31 mouse cellular contexts compared by ENCODE assay signal in the genomic region with DNA sequence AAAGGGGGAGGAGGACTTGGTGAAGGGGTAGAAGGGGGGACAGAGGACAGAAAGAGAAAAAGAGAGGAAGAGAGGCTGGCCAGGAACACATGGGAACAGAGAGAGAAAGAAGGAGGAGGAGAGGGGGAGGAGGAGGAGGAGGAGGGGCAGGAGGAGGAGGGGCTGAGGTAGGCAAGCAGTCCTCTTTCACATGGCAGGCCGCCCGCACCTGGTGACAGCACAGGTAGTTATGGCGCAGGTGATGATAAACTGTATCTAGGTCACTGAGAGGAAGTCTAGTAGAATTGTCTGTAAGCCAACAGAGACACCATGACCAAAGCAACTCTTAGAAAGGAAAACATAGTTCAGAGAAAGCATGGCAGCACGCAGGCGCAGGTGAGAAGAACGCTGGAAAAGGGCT. TPM values are rescaled to one million over a fixed set of nuclear protein-coding genes. Genes with fewer than 3 reads are reported as not detected.
DNase-seq lines count a peak whose midpoint lies in the region; ATAC-seq and TF ChIP-seq lines count a peak whose summit lies in the region.
"Had no signal": no experiment of that assay in that cellular context is flagged by ENCODE, and none has a peak within 500 bp of the region (broad histone marks: within the 10 kb centered on the region; RNA-seq: fewer than 3 reads in every experiment).

No protein-coding gene starts in this region.

- H3K9ac ChIP-seq in liver, embryonic 12.5 days, result no peak overlapping the region
- no peak overlapping the region for H3K9ac ChIP-seq in liver, embryonic 11.5 days (ENCODE audit: low read depth, low read length)
- H3K9ac ChIP-seq: embryonic facial prominence, embryonic 12.5 days; heart, embryonic 15.5 days; hindbrain, embryonic 12.5 days; intestine, embryonic 15.5 days; limb, embryonic 12.5 days; midbrain, embryonic 15.5 days had no signal

- 46% methylated on average over 6 of the region's 6 CpGs for WGBS in cerebellum, adult 2 months
- WGBS in liver, embryonic 12.5 days (ENCODE audit: insufficient replicate concordance), result 88% methylated on average over 6 of the region's 6 CpGs
- WGBS in liver, embryonic 11.5 days, result 94% methylated on average over 6 of the region's 6 CpGs

- TF ChIP-seq POLR2A in cerebellum, adult 2 months (IDR thresholded peaks at IDR 0.05; ENCODE audit: borderline replicate concordance, insufficient read depth, low read length), result no peak
- TF ChIP-seq POLR2A in myocyte (IDR thresholded peaks at IDR 0.05; ENCODE audit: insufficient read length, low read depth), result no peak

- H3K4me2 ChIP-seq in liver, embryonic 12.5 days, result no peak overlapping the region
- H3K4me2 ChIP-seq in liver, embryonic 11.5 days, result no peak overlapping the region
- H3K4me2 ChIP-seq in myocyte (ENCODE audit: low read depth), result peak overlapping the region; percentile 15
- H3K4me2 ChIP-seq: embryonic facial prominence, embryonic 12.5 days; heart, embryonic 15.5 days; hindbrain, embryonic 12.5 days; intestine, embryonic 15.5 days; limb, embryonic 12.5 days; midbrain, embryonic 15.5 days had no signal

- H3K4me3 ChIP-seq in cerebellum, adult 2 months (replicated peaks; ENCODE audit: insufficient read depth, low read depth, low read length), result no peak overlapping the region
- no peak overlapping the region for H3K4me3 ChIP-seq in liver, embryonic 12.5 days
- H3K4me3 ChIP-seq in liver, embryonic 11.5 days (ENCODE audit: low read depth, low read length), result no peak overlapping the region
- H3K4me3 ChIP-seq in myocyte, result no peak overlapping the region
- H3K4me3 ChIP-seq: embryonic facial prominence, embryonic 12.5 days; heart, embryonic 15.5 days; hindbrain, embryonic 12.5 days; intestine, embryonic 15.5 days; limb, embryonic 12.5 days; midbrain, embryonic 15.5 days had no signal

- no peaks in the 10 kb centered on the region for H3K9me3 ChIP-seq in liver, embryonic 12.5 days (replicated peaks)
- H3K9me3 ChIP-seq in liver, embryonic 11.5 days (ENCODE audit: control insufficient read depth, low read length), result no peaks in the 10 kb centered on the region
- H3K9me3 ChIP-seq: embryonic facial prominence, embryonic 12.5 days; heart, embryonic 15.5 days; hindbrain, embryonic 12.5 days; intestine, embryonic 15.5 days; limb, embryonic 12.5 days; midbrain, embryonic 15.5 days had no signal

- DNase-seq in cerebellum, adult 2 months, result peak in 1 of 2 experiments; percentile 57
- no peak for DNase-seq in cerebellum, adult 9-10 months
- DNase-seq in liver, embryonic 11.5 days (ENCODE audit: low spot score), result no peak
- DNase-seq in cerebellum, postnatal 14 days, result peak; percentile 52 to 59
- no peak for DNase-seq in spleen, postnatal 14 days (ENCODE audit: low spot score in 2 of 2)
- DNase-seq: adrenal gland, adult 8-10 months; embryo, embryonic 11 days; gastrocnemius, postnatal 14 days; kidney, adult 8-10 months; lung, adult 18-20 months; right cerebral cortex, adult 18-20 months; right cerebral cortex, postnatal 4 days; thymus, adult 2 months; thymus, postnatal 36 days had no signal

- H3K27ac ChIP-seq in cerebellum, adult 2 months (ENCODE audit: insufficient read depth, low read length), result peak overlapping the region; percentile 40; the same call in 1 of the 2 replicates
- peak overlapping the region; percentile 68; the same call in 1 of the 2 replicates for H3K27ac ChIP-seq in liver, embryonic 12.5 days
- no peak overlapping the region for H3K27ac ChIP-seq in liver, embryonic 11.5 days (ENCODE audit: low read depth, low read length)
- H3K27ac ChIP-seq: embryonic facial prominence, embryonic 12.5 days; heart, embryonic 15.5 days; hindbrain, embryonic 12.5 days; hindbrain, postnatal 0 days; intestine, embryonic 15.5 days; kidney, postnatal 0 days; limb, embryonic 12.5 days; macrophage; midbrain, embryonic 15.5 days had no signal

- no peak for ATAC-seq in liver, embryonic 12.5 days
- no peak for ATAC-seq in liver, embryonic 11.5 days (replicated peaks; ENCODE audit: low FRiP score)
- ATAC-seq: activated CD4-positive, CD25-positive, alpha-beta regulatory T cell, adult 4 months; CD4-positive, CD25-positive, alpha-beta regulatory T cell, adult 4 months; forebrain, embryonic 14.5 days; hindbrain, postnatal 0 days; intestine, embryonic 15.5 days; lung, postnatal 0 days; midbrain, embryonic 15.5 days had no signal

- no peaks in the 10 kb centered on the region for H3K27me3 ChIP-seq in cerebellum, adult 2 months (ENCODE audit: control insufficient read depth, insufficient read depth, low read length)
- H3K27me3 ChIP-seq in liver, embryonic 12.5 days (replicated peaks), result peaks cover 16% of the 10 kb centered on the region; the same call in 1 of the 2 replicates
- H3K27me3 ChIP-seq in liver, embryonic 11.5 days (replicated peaks; ENCODE audit: control insufficient read depth, insufficient read depth, low read length), result no peaks in the 10 kb centered on the region
- H3K27me3 ChIP-seq in myocyte (ENCODE audit: control insufficient read depth, insufficient read depth, insufficient read length), result no peaks in the 10 kb centered on the region
- H3K27me3 ChIP-seq: embryonic facial prominence, embryonic 12.5 days; heart, embryonic 15.5 days; hindbrain, embryonic 12.5 days; intestine, embryonic 15.5 days; limb, embryonic 12.5 days; midbrain, embryonic 15.5 days had no signal

- no peak overlapping the region for H3ac ChIP-seq in myocyte (ENCODE audit: control insufficient read depth, insufficient read length)

- H3K4me1 ChIP-seq in cerebellum, adult 2 months (ENCODE audit: control insufficient read depth, insufficient read depth, low read length), result peaks cover 11% of the 10 kb centered on the region
- peaks cover 25% of the 10 kb centered on the region for H3K4me1 ChIP-seq in liver, embryonic 12.5 days
- 0 out of 2 replicates have a peak, but pooled peaks cover 3% of the 10 kb centered on the region for H3K4me1 ChIP-seq in liver, embryonic 11.5 days (replicated peaks; ENCODE audit: control insufficient read depth, insufficient read depth, low read length)
- H3K4me1 ChIP-seq: embryonic facial prominence, embryonic 12.5 days; heart, embryonic 15.5 days; hindbrain, embryonic 12.5 days; intestine, embryonic 15.5 days; midbrain, embryonic 15.5 days had no signal

- no peaks in the 10 kb centered on the region for H3K79me2 ChIP-seq in myocyte (ENCODE audit: control insufficient read depth, insufficient read depth)

- H3K36me3 ChIP-seq in liver, embryonic 12.5 days, result no peaks in the 10 kb centered on the region
- H3K36me3 ChIP-seq in liver, embryonic 11.5 days (ENCODE audit: control insufficient read depth, insufficient read depth, low read length), result no peaks in the 10 kb centered on the region
- H3K36me3 ChIP-seq in myocyte (ENCODE audit: control insufficient read depth, insufficient read depth), result no peaks in the 10 kb centered on the region
- H3K36me3 ChIP-seq: embryonic facial prominence, embryonic 12.5 days; heart, embryonic 15.5 days; hindbrain, embryonic 12.5 days; intestine, embryonic 15.5 days; limb, embryonic 12.5 days; midbrain, embryonic 15.5 days had no signal

- no peak for TF ChIP-seq CTCF in cerebellum, adult 2 months (IDR thresholded peaks at IDR 0.05; ENCODE audit: borderline replicate concordance, insufficient read depth, low read depth, low read length)

TF ChIP-seq in myocyte, 11 proteins besides CTCF, POLR2A, EP300 and RAD21:
- no peak for TF ChIP-seq CEBPB (IDR thresholded peaks at IDR 0.05; ENCODE audit: insufficient read depth, poor library complexity, severe bottlenecking)
- no peak for TF ChIP-seq MAX (IDR thresholded peaks at IDR 0.05; ENCODE audit: low read depth)
- no peak for TF ChIP-seq E2F4 (IDR thresholded peaks at IDR 0.05; ENCODE audit: insufficient read depth)
- TF ChIP-seq MYOG (IDR thresholded peaks at IDR 0.05; ENCODE audit: control insufficient read depth in 1 of 3, insufficient read depth in 1 of 3, insufficient read length in 2 of 3, low read depth in 2 of 3), result no peak

RNA-seq across cellular contexts. Expression of a gene that starts 10.0 kb away (rescaled TPM):
- 5.5 and 8.0 TPM in 2 replicates for polyA plus RNA-seq in cerebellum, adult 2 months (2012; rRNA removed)
- polyA plus RNA-seq in liver, embryonic 12.5 days (2016; fragmentation: Nextera tagmentation; extraction: Ambion mirVana), result 0.37 and 0.53 TPM in 2 replicates
- polyA plus RNA-seq in liver, embryonic 11.5 days (2014; fragmentation: Nextera tagmentation; extraction: Ambion mirVana), result 0.51 and 0.52 TPM in 2 replicates
- not detected for polyA plus RNA-seq in myocyte (2012; fragmentation: generic; extraction: Trizol)
- polyA plus RNA-seq: activated CD4-positive, CD25-positive, alpha-beta regulatory T cell, adult 4 months; CD4-positive, CD25-positive, alpha-beta regulatory T cell, adult 4 months; forebrain, embryonic 14.5 days; heart, embryonic 15.5 days; hindbrain, embryonic 12.5 days; hindbrain, postnatal 0 days; large intestine, adult 2 months; limb, embryonic 12.5 days; lung, postnatal 0 days; macrophage; neural tube, embryonic 11.5 days had no signal

RNA-seq across cellular contexts. Expression of a gene that starts 12.0 kb away (rescaled TPM):
- polyA plus RNA-seq in cerebellum, adult 2 months (2012; rRNA removed), result not detected in 2 replicates
- polyA plus RNA-seq in liver, embryonic 12.5 days (2016; fragmentation: Nextera tagmentation; extraction: Ambion mirVana), result 15.0 and 18.5 TPM in 2 replicates
- polyA plus RNA-seq in liver, embryonic 11.5 days (2014; fragmentation: Nextera tagmentation; extraction: Ambion mirVana), result 14.6 and 16.7 TPM in 2 replicates
- polyA plus RNA-seq in myocyte (2012; fragmentation: generic; extraction: Trizol), result 0.25 TPM
- polyA plus RNA-seq: embryonic facial prominence, embryonic 12.5 days; forebrain, embryonic 14.5 days; hindbrain, embryonic 12.5 days; hindbrain, postnatal 0 days; kidney, postnatal 0 days; limb, embryonic 12.5 days; macrophage; midbrain, embryonic 15.5 days; neural tube, embryonic 11.5 days had no signal

RNA-seq across cellular contexts. Expression of a gene that starts 25.6 kb away (rescaled TPM):
- 88.7 and 97.0 TPM in 2 replicates for polyA plus RNA-seq in cerebellum, adult 2 months (2012; rRNA removed)
- 93.2 and 101 TPM in 2 replicates for polyA plus RNA-seq in liver, embryonic 12.5 days (2016; fragmentation: Nextera tagmentation; extraction: Ambion mirVana)
- 121 and 135 TPM in 2 replicates for polyA plus RNA-seq in liver, embryonic 11.5 days (2014; fragmentation: Nextera tagmentation; extraction: Ambion mirVana)
- polyA plus RNA-seq in myocyte (2012; fragmentation: generic; extraction: Trizol), result 148 TPM

RNA-seq across cellular contexts. Expression of a gene that starts 25.6 kb away (rescaled TPM):
- 8.0 and 10.0 TPM in 2 replicates for polyA plus RNA-seq in cerebellum, adult 2 months (2012; rRNA removed)
- polyA plus RNA-seq in liver, embryonic 12.5 days (2016; fragmentation: Nextera tagmentation; extraction: Ambion mirVana), result 6.2 and 7.3 TPM in 2 replicates
- polyA plus RNA-seq in liver, embryonic 11.5 days (2014; fragmentation: Nextera tagmentation; extraction: Ambion mirVana), result 5.5 and 6.1 TPM in 2 replicates
- 6.7 TPM for polyA plus RNA-seq in myocyte (2012; fragmentation: generic; extraction: Trizol)
- polyA plus RNA-seq: macrophage had no signal

RNA-seq across cellular contexts. Expression of a gene that starts 28.4 kb away (rescaled TPM):
- 568 and 602 TPM in 2 replicates for polyA plus RNA-seq in cerebellum, adult 2 months (2012; rRNA removed)
- polyA plus RNA-seq in liver, embryonic 12.5 days (2016; fragmentation: Nextera tagmentation; extraction: Ambion mirVana), result 4.8 and 5.0 TPM in 2 replicates
- 7.2 and 8.0 TPM in 2 replicates for polyA plus RNA-seq in liver, embryonic 11.5 days (2014; fragmentation: Nextera tagmentation; extraction: Ambion mirVana)
- polyA plus RNA-seq in myocyte (2012; fragmentation: generic; extraction: Trizol), result 42.3 TPM

Comparison
In these comparisons a context has a peak if more than half of its experiments do, and no peak if none do; other contexts are left out.
1. DNase-seq: peak in cerebellum, postnatal 14 days (2 of 2); none in cerebellum, adult 9-10 months (single experiment), liver, embryonic 11.5 days (single experiment) and spleen, postnatal 14 days (0 of 2).
2. RNA of a gene that starts 12.0 kb away (polyA plus RNA-seq): 14.6 to 16.7 TPM in liver, embryonic 11.5 days and 15.0 to 18.5 TPM in liver, embryonic 12.5 days; 0.25 TPM in myocyte (single experiment) and not detected in cerebellum, adult 2 months; every median in the first group is over 10 times any median in the second.